Mouse (Mus musculus) left cerebral cortex, postnatal 14 days (tissue): ENCODE results near the gene H2al1d. TPM values are rescaled to one million over a fixed set of nuclear protein-coding genes. Genes with fewer than 3 reads are reported as not detected.
"Not testable (repeated sequence)": the region's sequence is repeated elsewhere in the genome, so short reads cannot be mapped to it uniquely, and the experiment has no call there.

Source experiments
- DNase-seq, 2 experiments: peaks; one replicate each; pipeline ENCODE4 v3.0.0; 2021 to 2022; ENCODE audit warnings: low spot score in 2 of 2, mixed read lengths in 1 of 2
- intact Hi-C: fragments of 180-260 bp; cut with DNase I; formaldehyde crosslinking; loops from one replicate; pipeline ENCODE4 v1.15.1; 2025
- long read RNA-seq, 2 experiments: library from polyadenylated mRNA; stranded (forward); transcript quantifications; one replicate each; pipeline ENCODE4 v2.0.0; 2021
- total RNA-seq, 2 experiments: library from RNA; stranded (reverse); gene quantifications; 2 replicates each; pipeline ENCODE4 v1.2.3; 2021

The H2al1d gene
- not detected for total RNA-seq
- long read RNA-seq, experiment 1 = 0 reads
- long read RNA-seq, experiment 2 = 0 reads

GRCm38 (mm10) chrX:11308524-11308923 is at the start of gene H2al1d:
Gene H2al1d, plus strand, starts transcription at chrX:11308824.
- intact Hi-C loops, DNase-seq: not testable (repeated sequence)

DNA sequence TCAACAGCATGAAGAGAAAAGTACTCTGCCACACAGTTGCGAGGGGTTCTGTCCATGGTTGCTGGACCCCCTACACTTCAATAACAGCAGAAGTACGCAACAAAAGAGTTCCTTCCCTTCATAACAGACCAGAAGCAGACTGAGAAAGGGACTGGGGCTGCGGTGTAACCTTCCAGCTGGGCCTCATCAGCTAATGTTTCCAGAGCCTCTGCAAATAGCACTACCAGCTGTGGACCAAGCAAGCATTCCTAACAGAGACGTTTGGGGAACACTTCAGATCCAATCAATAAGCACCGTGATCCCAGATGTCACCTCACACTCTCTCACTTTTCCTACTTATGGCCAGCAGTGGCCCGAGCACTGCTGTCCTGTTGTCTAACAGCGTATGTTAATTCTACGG is 43.7 kb upstream of the H2al1d start:
- no peak for DNase-seq
- intact Hi-C loops = no loop called here

- peak in 1 of 2 experiments; percentile 10 for DNase-seq
- intact Hi-C loops = no loop called here
Measured at GRCm38 (mm10) chrX:11267791-11268190, 40.8 kb upstream of the H2al1d start.

GRCm38 (mm10) chrX:11269074-11269473 is 39.5 kb upstream of the H2al1d start:
- intact Hi-C loops = no loop called here
- DNase-seq = peak; percentile 19 to 22

GRCm38 (mm10) chrX:11273190-11273589 is 35.4 kb upstream of the H2al1d start:
- intact Hi-C loops = no loop called here
- DNase-seq = no peak

DNA sequence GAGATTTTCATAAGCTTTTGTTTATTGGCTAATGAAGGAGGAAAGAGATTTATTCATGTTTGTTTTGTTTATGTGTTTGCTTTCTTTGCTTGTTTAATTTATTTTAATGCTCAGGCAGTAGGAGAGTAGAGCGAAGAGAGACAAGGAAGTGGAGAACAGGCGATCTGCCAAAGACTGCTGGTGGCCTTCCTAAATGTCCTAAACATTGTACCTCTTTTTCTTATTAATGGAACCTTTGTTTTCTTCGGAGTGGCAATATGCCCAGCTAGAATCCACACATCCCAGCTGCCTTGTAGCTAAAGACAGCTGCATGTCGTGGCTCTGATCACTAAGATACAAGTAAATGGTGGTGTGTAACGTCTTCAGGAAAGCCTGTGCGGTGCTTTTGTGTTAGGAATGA is 31.5 kb upstream of the H2al1d start:
- no peak for DNase-seq
- intact Hi-C loops = no loop called here

- intact Hi-C loops = no loop called here
- DNase-seq = no peak
Measured at GRCm38 (mm10) chrX:11280741-11281140, 27.9 kb upstream of the H2al1d start.

GRCm38 (mm10) chrX:11288306-11288882 is 20.2 kb upstream of the H2al1d start:
- intact Hi-C loops = no loop called here
- DNase-seq = peak; percentile 5 to 14

DNA sequence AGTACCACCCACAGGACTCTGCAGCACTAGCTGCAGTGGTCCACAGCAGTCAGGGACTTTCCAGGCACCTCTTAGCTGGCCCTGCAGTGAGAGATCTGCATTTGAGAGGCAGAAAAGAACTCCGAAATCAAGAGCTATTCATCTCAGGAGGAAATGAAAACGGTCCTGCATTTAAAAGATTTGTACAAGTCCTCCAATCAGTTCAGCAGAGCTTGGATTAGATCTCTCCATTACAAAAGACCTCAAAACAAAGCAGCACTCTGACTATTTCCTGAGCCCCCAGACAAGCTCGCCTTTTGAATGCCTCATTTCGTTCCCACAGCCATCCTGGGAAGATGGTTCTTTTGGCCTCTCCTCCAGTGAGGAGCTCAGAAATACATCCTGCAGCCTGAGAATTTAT is 19.4 kb upstream of the H2al1d start:
- intact Hi-C loops = no loop called here
- no peak for DNase-seq

DNA sequence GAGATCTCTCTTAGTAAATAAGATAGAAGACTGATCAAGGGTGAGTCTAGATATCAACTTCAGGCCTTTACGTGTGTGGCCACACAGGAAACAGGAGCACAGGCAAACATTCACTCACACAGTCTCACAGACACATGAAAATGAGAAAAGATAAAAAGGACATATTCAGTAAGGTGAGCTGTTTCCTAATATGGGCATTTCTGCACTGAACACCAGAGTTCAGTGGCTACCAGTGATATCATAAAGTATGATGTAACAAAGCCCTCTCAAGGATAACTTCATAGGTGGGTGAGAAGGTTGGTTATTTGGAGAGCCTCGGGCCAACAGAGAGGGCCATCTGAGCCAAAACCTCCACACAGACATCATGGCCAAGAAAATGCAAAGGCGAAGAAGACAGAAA is 9.7 kb upstream of the H2al1d start, which contains the start of gene H2al1a:
Gene H2al1a (plus strand): TSS at position 301 of the 400 bp plus-strand sequence.
- intact Hi-C loops, DNase-seq: not testable (repeated sequence)

GRCm38 (mm10) chrX:11302132-11302531 is 6.5 kb upstream of the H2al1d start, which contains the start of gene H2al1b:
Gene H2al1b, plus strand, starts transcription at chrX:11302432.
- DNase-seq, intact Hi-C loops: not testable (repeated sequence)

- intact Hi-C loops, DNase-seq: not testable (repeated sequence)
Measured at GRCm38 (mm10) chrX:11305355-11305754, 3.3 kb upstream of the H2al1d start, which contains the start of gene H2al1c. Gene H2al1c, plus strand, starts transcription at chrX:11305655.

DNA sequence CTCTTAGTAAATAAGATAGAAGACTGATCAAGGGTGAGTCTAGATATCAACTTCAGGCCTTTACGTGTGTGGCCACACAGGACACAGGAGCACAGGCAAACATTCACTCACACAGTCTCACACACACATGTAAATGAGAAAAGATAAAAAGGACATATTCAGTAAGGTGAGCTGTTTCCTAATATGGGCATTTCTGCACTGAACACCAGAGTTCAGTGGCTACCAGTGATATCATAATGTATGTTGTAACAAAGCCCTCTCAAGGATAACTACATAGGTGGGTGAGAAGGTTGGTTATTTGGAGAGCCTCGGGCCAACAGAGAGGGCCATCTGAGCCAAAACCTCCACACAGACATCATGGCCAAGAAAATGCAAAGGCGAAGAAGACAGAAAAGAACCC is 3.0 kb downstream of the H2al1d start, which contains the start of gene H2al1e:
Gene H2al1e (plus strand): TSS at position 301 of the 400 bp plus-strand sequence.
- DNase-seq, intact Hi-C loops: not testable (repeated sequence)

- intact Hi-C loops, DNase-seq: not testable (repeated sequence)
Measured at GRCm38 (mm10) chrX:11314858-11315257, 6.2 kb downstream of the H2al1d start, which contains the start of gene H2al1f. Gene H2al1f, plus strand, starts transcription at chrX:11315158.

GRCm38 (mm10) chrX:11317956-11318355 is 9.3 kb downstream of the H2al1d start, which contains the start of gene H2al1g:
Gene H2al1g, plus strand, starts transcription at chrX:11318256.
- DNase-seq, intact Hi-C loops: not testable (repeated sequence)

GRCm38 (mm10) chrX:11321192-11321591 is 12.6 kb downstream of the H2al1d start, which contains the start of gene H2al1h:
Gene H2al1h, plus strand, starts transcription at chrX:11321492.
- intact Hi-C loops, DNase-seq: not testable (repeated sequence)

DNA sequence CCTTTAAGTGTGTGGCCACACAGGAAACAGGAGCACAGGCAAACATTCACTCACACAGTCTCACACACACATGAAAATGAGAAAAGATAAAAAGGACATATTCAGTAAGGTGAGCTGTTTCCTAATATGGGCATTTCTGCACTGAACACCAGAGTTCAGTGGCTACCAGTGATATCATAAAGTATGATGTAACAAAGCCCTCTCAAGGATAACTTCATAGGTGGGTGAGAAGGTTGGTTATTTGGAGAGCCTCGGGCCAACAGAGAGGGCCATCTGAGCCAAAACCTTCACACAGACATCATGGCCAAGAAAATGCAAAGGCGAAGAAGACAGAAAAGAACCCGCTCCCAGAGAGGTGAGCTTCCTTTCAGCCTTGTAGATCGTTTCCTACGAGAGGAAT is 15.7 kb downstream of the H2al1d start, which contains the start of gene H2al1i:
Gene H2al1i (plus strand): TSS at position 301 of the 400 bp plus-strand sequence.
- DNase-seq, intact Hi-C loops: not testable (repeated sequence)

- not testable (repeated sequence) for DNase-seq
Measured at GRCm38 (mm10) chrX:11327522-11327921, 18.9 kb downstream of the H2al1d start, which contains the start of gene H2al1j. Gene H2al1j, plus strand, starts transcription at chrX:11327822.

GRCm38 (mm10) chrX:11345762-11346161 is 37.1 kb downstream of the H2al1d start:
- peak in 1 of 2 experiments; percentile 10 for DNase-seq
- intact Hi-C loops = no loop called here

More at GRCm38 (mm10) chrX:11327522-11327921, 18.9 kb downstream of the H2al1d start, which contains the start of gene H2al1j:
- intact Hi-C loops = not testable (repeated sequence)

DNA sequence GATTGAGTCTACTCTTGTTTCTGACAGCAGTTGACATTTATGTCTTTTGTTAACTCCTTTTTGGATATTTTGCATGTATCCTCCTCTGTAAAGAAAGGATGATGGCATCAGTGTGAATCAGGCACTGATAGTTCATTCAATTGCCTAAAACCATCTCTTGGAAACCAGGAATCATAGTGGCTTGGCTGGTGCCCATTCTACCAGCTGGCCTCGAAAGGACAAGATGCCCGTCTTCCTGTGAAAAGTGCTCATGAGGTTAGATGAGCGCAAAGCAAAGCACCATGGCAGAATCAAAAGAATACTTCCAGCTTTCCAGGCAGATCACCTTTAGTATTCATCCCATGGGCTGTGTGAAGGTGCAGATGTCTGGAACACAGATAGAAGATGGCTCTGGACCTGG is 38.1 kb downstream of the H2al1d start:
- DNase-seq = no peak
- intact Hi-C loops = no loop called here
